Mouse (Mus musculus): ENCODE measurements around the gene Med6. TPM values are rescaled to one million over a fixed set of nuclear protein-coding genes. Genes with fewer than 3 reads are reported as not detected.
A peak's percentile ranks its signal among the peaks of the same experiment; 100 is the strongest.
"Not testable (repeated sequence)": the region's sequence is repeated elsewhere in the genome, so short reads cannot be mapped to it uniquely, and the experiment has no call there.

The Med6 gene
- total RNA-seq, 2 experiments from 2014 or later, result 25.8 to 27.0 TPM

DNA sequence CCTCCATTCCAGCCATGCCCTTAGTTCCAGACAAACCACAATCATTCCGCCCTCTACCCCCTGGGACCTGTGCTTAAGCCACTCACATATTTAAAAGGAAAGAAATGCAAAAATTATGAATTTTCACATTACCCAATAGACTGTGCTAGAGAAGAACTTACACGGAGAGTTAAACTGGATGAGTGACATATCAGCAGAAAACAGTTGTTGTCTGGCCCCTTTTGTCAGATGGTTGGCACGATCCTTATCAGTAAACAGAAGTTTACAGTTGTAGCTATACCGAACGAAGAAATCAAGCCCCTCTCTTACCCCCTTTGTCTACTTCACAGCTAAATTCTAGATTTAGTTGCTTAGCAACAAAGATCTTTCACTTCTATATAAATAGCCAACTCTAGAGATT, 26.9 kb downstream of the Med6 start:
- no peak for DNase-seq (ENCODE audit: low spot score in 2 of 2)

- no peak for DNase-seq (ENCODE audit: low spot score in 2 of 2)
These were observed 30.6 kb downstream of the Med6 start for GRCm38 (mm10) chr12:81564173-81564572.

GRCm38 (mm10) chr12:81549286-81549685, 45.5 kb downstream of the Med6 start:
- DNase-seq (ENCODE audit: low spot score in 2 of 2), result no peak

DNA sequence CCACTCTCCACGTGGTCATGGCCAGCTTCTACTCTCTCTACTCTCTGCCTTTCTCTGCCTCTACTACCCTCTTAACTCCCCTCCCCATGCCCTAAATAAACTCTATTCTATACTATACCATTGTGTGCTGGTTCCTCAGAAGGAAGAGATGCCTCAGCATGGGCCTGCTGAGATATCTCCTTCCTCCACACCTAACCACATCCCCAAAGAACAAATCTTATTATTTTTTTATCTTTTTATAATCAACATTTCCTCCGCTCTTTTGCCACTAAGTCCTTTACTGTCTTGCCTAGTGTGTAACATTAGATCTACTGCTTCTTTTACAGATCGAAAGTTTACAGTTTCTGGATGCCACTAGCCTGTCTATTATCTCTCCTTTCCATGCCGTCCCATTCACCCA, 47.6 kb downstream of the Med6 start:
- DNase-seq (ENCODE audit: low spot score in 2 of 2), result no peak

GRCm38 (mm10) chr12:81533029-81533419, 61.8 kb downstream of the Med6 start:
- no peak for DNase-seq (ENCODE audit: low spot score in 2 of 2)

DNA sequence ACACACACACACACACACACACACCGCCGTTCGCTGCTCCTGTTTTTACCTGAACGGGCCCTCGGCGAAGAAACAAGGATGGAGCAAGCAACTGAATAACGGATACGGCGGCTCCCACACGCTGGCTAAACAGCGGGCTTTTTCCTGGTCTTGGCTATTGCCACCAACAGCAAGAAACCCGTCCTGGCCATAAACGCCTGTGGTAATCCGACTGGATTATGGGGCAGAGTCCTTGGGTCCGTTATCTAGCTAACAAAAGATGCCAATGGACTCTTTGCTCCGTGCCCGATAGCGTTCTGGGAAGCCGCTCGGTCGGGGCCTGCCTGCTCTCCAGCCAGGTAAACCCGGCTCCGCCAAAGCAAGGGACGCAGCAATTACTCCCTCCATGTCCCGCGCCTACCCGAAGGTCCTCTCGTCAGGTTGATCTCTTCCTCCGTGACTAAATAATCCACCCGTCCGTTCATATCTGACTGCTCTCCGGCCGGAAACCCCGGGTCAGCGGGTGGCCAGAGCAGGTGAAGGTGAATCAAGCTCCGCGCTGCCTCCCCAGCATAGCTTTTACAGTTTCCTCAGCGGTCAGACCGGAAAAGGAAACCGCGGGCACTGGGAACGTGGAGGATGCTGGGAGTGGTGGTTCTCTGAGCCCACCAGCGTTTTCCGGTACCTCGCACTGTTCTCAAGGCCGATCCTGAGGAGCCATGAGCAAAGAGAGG, 62.3 kb downstream of the Med6 start, which contains the start of the genes Gm20498 and Synj2bp:
Gene Gm20498 (minus strand): TSS at position 590 of the 713 bp plus-strand sequence.
Gene Synj2bp (minus strand): TSS at position 596 of the 713 bp plus-strand sequence.
- peak; percentile 61 to 76 for DNase-seq (ENCODE audit: low spot score in 2 of 2)

GRCm38 (mm10) chr12:81530587-81530986, 64.2 kb downstream of the Med6 start:
- DNase-seq (ENCODE audit: low spot score in 2 of 2), result not testable (repeated sequence)

Other genes starting within 250 kb of the Med6 start
- gene Gm4787, start 215.5 kb downstream of the Med6 start, total RNA-seq (2021), result 1 to 10 TPM; 1.2 to 1.8 TPM
- gene Adam4, start 173.1 kb downstream of the Med6 start, total RNA-seq (2021), result 1 to 10 TPM; 1.6 to 2.0 TPM
- 10 to 100 TPM; 74.7 to 83.9 TPM for gene Cox16, start 109.9 kb downstream of the Med6 start, total RNA-seq (2021)
- 10 to 100 TPM; 23.2 to 28.2 TPM for gene Gm20498, start 62.1 kb downstream of the Med6 start, total RNA-seq (2021)
- gene Synj2bp, start 62.1 kb downstream of the Med6 start, total RNA-seq (2021), result 10 to 100 TPM; 21.6 to 26.7 TPM
- under 1 TPM in 1 of 2 experiments, not detected in 1; 0.16 TPM for gene Adam21, start 26.5 kb downstream of the Med6 start, total RNA-seq (2021)
- gene Ttc9, start 36.2 kb upstream of the Med6 start, total RNA-seq (2021), result 10 to 100 TPM; 27.3 to 31.0 TPM
- under 1 TPM; 0.34 to 0.41 TPM for gene Map3k9, start 186.2 kb upstream of the Med6 start, total RNA-seq (2021)

Data from gastrocnemius, postnatal 4 days (tissue).